Mouse (Mus musculus) neural tube, embryonic 13.5 days (tissue): Measurements from ENCODE around the gene Pde3a. TPM values are rescaled to one million over a fixed set of nuclear protein-coding genes. Genes with fewer than 3 reads are reported as not detected.

ENCODE experiments used
- ATAC-seq: fragments of 200-750 bp; cut with Nextera tagmentation; 2 replicates; pipeline ENCODE4 v1.8.0; 2017; ENCODE audit warnings: low read depth, mild to moderate bottlenecking, moderate TSS enrichment, moderate library complexity
- H3K27ac ChIP-seq: fragments of 300-500 bp; sonication (generic); replicated peaks from 2 replicates; pipeline ENCODE4 v1.5.1; 2015; ENCODE audit warnings: moderate library complexity, mild to moderate bottlenecking, inconsistent platforms
- H3K27me3 ChIP-seq: fragments of 300-500 bp; sonication (generic); 2 replicates; pipeline ENCODE4 v1.6.1; 2015; ENCODE audit warnings: mild to moderate bottlenecking, inconsistent platforms
- H3K36me3 ChIP-seq: fragments of 300-500 bp; sonication (generic); 2 replicates; pipeline ENCODE4 v1.6.1; 2015; ENCODE audit warnings: mild to moderate bottlenecking, inconsistent platforms
- H3K4me1 ChIP-seq: fragments of 300-500 bp; sonication (generic); replicated peaks from 2 replicates; pipeline ENCODE4 v1.6.1; 2015; ENCODE audit warnings: inconsistent platforms
- H3K4me2 ChIP-seq: fragments of 300-500 bp; sonication (generic); 2 replicates; pipeline ENCODE4 v1.6.1; 2015; ENCODE audit warnings: inconsistent platforms, mild to moderate bottlenecking, moderate library complexity
- H3K4me3 ChIP-seq: fragments of 300-500 bp; sonication (generic); 2 replicates; pipeline ENCODE4 v1.5.1; 2015; ENCODE audit warnings: mild to moderate bottlenecking, inconsistent platforms
- H3K9ac ChIP-seq: fragments of 300-500 bp; sonication (generic); 2 replicates; pipeline ENCODE4 v1.6.1; 2015; ENCODE audit warnings: moderate library complexity, mild to moderate bottlenecking, inconsistent platforms
- H3K9me3 ChIP-seq: fragments of 300-500 bp; sonication (generic); 2 replicates; pipeline ENCODE4 v1.6.1; 2016; ENCODE audit warnings: inconsistent platforms
- WGBS: fragments of 180-500 bp; shearing (Covaris S2); methylation state at CpG from one replicate; pipeline ENCODE4 v1.1.7; 2015; 5-methylcytosine and 5-hydroxymethylcytosine counted together
- polyA plus RNA-seq: library from polyadenylated mRNA; unstranded; fragments of >200 nt; fragmentation: Nextera tagmentation; extraction: Ambion mirVana; gene quantifications from 2 replicates; pipeline ENCODE4 v1.2.1, GENCODE M21; 2015

The Pde3a gene
- polyA plus RNA-seq, 1 experiment from 2014 or later, result 2.1 TPM

- no peak overlapping the region for H3K9ac ChIP-seq
- 0 out of 2 replicates have a peak, but pooled peaks cover 7% of the 10 kb centered on the region for H3K27me3 ChIP-seq
- 0 out of 2 replicates have a peak, but pooled peaks have one; percentile 37 for ATAC-seq
- H3K4me3 ChIP-seq, result no peak overlapping the region
- peaks cover 9% of the 10 kb centered on the region; the same call in 1 of the 2 replicates for H3K4me1 ChIP-seq
- WGBS, result 74% methylated on average over 7 of the region's 7 CpGs
- no peaks in the 10 kb centered on the region for H3K9me3 ChIP-seq
- H3K4me2 ChIP-seq, result no peak overlapping the region
- no peaks in the 10 kb centered on the region for H3K36me3 ChIP-seq
- H3K27ac ChIP-seq, result no peak overlapping the region
These were observed 238.2 kb downstream of the Pde3a start for GRCm38 (mm10) chr6:141487266-141487665.

GRCm38 (mm10) chr6:141488619-141489018, 239.6 kb downstream of the Pde3a start:
- Histone ChIP-seq H3K4me2 (no peak overlapping the region), H3K27me3 (peaks cover 11% of the 10 kb centered on the region; the same call in 1 of the 2 replicates), H3K4me1 (peaks cover 9% of the 10 kb centered on the region; the same call in 1 of the 2 replicates), H3K27ac (no peak overlapping the region), H3K36me3 (no peaks in the 10 kb centered on the region), H3K9ac (no peak overlapping the region), H3K4me3 (no peak overlapping the region), H3K9me3 (no peaks in the 10 kb centered on the region)
- ATAC-seq, result no peak
- WGBS, result 16% methylated on average over 11 of the region's 11 CpGs

GRCm38 (mm10) chr6:141494909-141495308, 245.8 kb downstream of the Pde3a start:
- peaks cover 15% of the 10 kb centered on the region for H3K4me1 ChIP-seq
- ATAC-seq, result no peak
- no peak overlapping the region for H3K27ac ChIP-seq
- H3K27me3 ChIP-seq, result peaks cover 23% of the 10 kb centered on the region
- no peak overlapping the region for H3K4me2 ChIP-seq
- no peaks in the 10 kb centered on the region for H3K9me3 ChIP-seq
- WGBS, result 88% methylated on average over 4 of the region's 4 CpGs
- H3K9ac ChIP-seq, result no peak overlapping the region
- H3K4me3 ChIP-seq, result no peak overlapping the region
- no peaks in the 10 kb centered on the region for H3K36me3 ChIP-seq

- Histone ChIP-seq H3K9me3 (no peaks in the 10 kb centered on the region), H3K4me3 (no peak overlapping the region), H3K4me2 (no peak overlapping the region), H3K4me1 (peaks cover 15% of the 10 kb centered on the region), H3K27me3 (peaks cover 23% of the 10 kb centered on the region), H3K27ac (no peak overlapping the region), H3K9ac (no peak overlapping the region), H3K36me3 (no peaks in the 10 kb centered on the region)
- WGBS, result 10% methylated on average over 13 of the region's 13 CpGs
- ATAC-seq, result peak; percentile 88
These were observed 246.8 kb downstream of the Pde3a start for GRCm38 (mm10) chr6:141495634-141496418.

GRCm38 (mm10) chr6:141499511-141499910, 250.4 kb downstream of the Pde3a start:
- Histone ChIP-seq H3K4me1 (peaks cover 15% of the 10 kb centered on the region), H3K36me3 (no peaks in the 10 kb centered on the region), H3K27ac (no peak overlapping the region), H3K4me2 (no peak overlapping the region), H3K4me3 (no peak overlapping the region), H3K27me3 (peaks cover 5% of the 10 kb centered on the region), H3K9ac (no peak overlapping the region), H3K9me3 (no peaks in the 10 kb centered on the region)
- no peak for ATAC-seq

GRCm38 (mm10) chr6:141501171-141501570, 252.1 kb downstream of the Pde3a start:
- ATAC-seq, result no peak
- Histone ChIP-seq H3K36me3 (no peaks in the 10 kb centered on the region), H3K9me3 (no peaks in the 10 kb centered on the region), H3K27me3 (no peaks in the 10 kb centered on the region), H3K4me1 (0 out of 2 replicates have a peak, but pooled peaks cover 3% of the 10 kb centered on the region), H3K9ac (no peak overlapping the region), H3K27ac (no peak overlapping the region), H3K4me2 (no peak overlapping the region), H3K4me3 (no peak overlapping the region)
- 87% methylated on average over 3 of the region's 3 CpGs for WGBS

- no peak overlapping the region for H3K4me3 ChIP-seq
- H3K9ac ChIP-seq, result no peak overlapping the region
- ATAC-seq, result no peak
- no peak overlapping the region for H3K4me2 ChIP-seq
- no peaks in the 10 kb centered on the region for H3K9me3 ChIP-seq
- WGBS, result 86% methylated on average over 2 of the region's 2 CpGs
- no peaks in the 10 kb centered on the region for H3K4me1 ChIP-seq
- no peak overlapping the region for H3K27ac ChIP-seq
- H3K27me3 ChIP-seq, result no peaks in the 10 kb centered on the region
- no peaks in the 10 kb centered on the region for H3K36me3 ChIP-seq
These were observed 273.5 kb downstream of the Pde3a start for GRCm38 (mm10) chr6:141522541-141522940.

GRCm38 (mm10) chr6:141523747-141524640, 274.9 kb downstream of the Pde3a start, which contains the start of gene Slco1c1:
TSS of gene Slco1c1 (plus strand) at chr6:141524368.
- Histone ChIP-seq H3K4me3 (no peak within 1 kb of the TSS), H3K9me3 (no peaks in the 10 kb centered on the region), H3K9ac (no peak within 1 kb of the TSS), H3K4me1 (no peaks in the 10 kb centered on the region), H3K27me3 (no peaks in the 10 kb centered on the region), H3K4me2 (no peak within 1 kb of the TSS), H3K27ac (no peak within 1 kb of the TSS), H3K36me3 (no peaks in the 10 kb centered on the region)
- no peak for ATAC-seq
- 51% methylated on average over 2 of the region's 2 CpGs for WGBS

GRCm38 (mm10) chr6:141525787-141526186, 276.7 kb downstream of the Pde3a start:
- WGBS, result 78% methylated on average over 1 of the region's 1 CpGs
- Histone ChIP-seq H3K27ac (no peak overlapping the region), H3K4me1 (no peaks in the 10 kb centered on the region), H3K9ac (no peak overlapping the region), H3K36me3 (no peaks in the 10 kb centered on the region), H3K9me3 (no peaks in the 10 kb centered on the region), H3K4me2 (no peak overlapping the region), H3K4me3 (no peak overlapping the region), H3K27me3 (no peaks in the 10 kb centered on the region)
- ATAC-seq, result no peak

- Histone ChIP-seq H3K4me1 (no peaks in the 10 kb centered on the region), H3K9me3 (no peaks in the 10 kb centered on the region), H3K36me3 (no peaks in the 10 kb centered on the region), H3K27me3 (no peaks in the 10 kb centered on the region), H3K27ac (no peak overlapping the region), H3K4me2 (no peak overlapping the region), H3K9ac (no peak overlapping the region), H3K4me3 (no peak overlapping the region)
- WGBS, result 88% methylated on average over 6 of the region's 6 CpGs
- no peak for ATAC-seq
These were observed 281.8 kb downstream of the Pde3a start for GRCm38 (mm10) chr6:141530865-141531264.

- ATAC-seq, result no peak
- H3K9me3 ChIP-seq, result no peaks in the 10 kb centered on the region
- H3K9ac ChIP-seq, result no peak overlapping the region
- H3K4me2 ChIP-seq, result no peak overlapping the region
- H3K36me3 ChIP-seq, result no peaks in the 10 kb centered on the region
- H3K4me1 ChIP-seq, result no peaks in the 10 kb centered on the region
- 68% methylated on average over 3 of the region's 3 CpGs for WGBS
- H3K4me3 ChIP-seq, result no peak overlapping the region
- H3K27ac ChIP-seq, result no peak overlapping the region
- H3K27me3 ChIP-seq, result no peaks in the 10 kb centered on the region
These were observed 288.2 kb downstream of the Pde3a start for GRCm38 (mm10) chr6:141537298-141537697.

- H3K27me3 ChIP-seq, result no peaks in the 10 kb centered on the region
- H3K36me3 ChIP-seq, result no peaks in the 10 kb centered on the region
- no peaks in the 10 kb centered on the region for H3K4me1 ChIP-seq
- H3K9me3 ChIP-seq, result no peaks in the 10 kb centered on the region
- H3K4me3 ChIP-seq, result no peak overlapping the region
- H3K4me2 ChIP-seq, result no peak overlapping the region
- 84% methylated on average over 1 of the region's 1 CpGs for WGBS
- H3K27ac ChIP-seq, result no peak overlapping the region
- H3K9ac ChIP-seq, result no peak overlapping the region
- ATAC-seq, result no peak
These were observed 292.1 kb downstream of the Pde3a start for GRCm38 (mm10) chr6:141541136-141541535.
